Mouse (Mus musculus): ENCODE measurements around the gene Casq2.
A peak's percentile ranks its signal among the peaks of the same experiment; 100 is the strongest.

The Casq2 gene

DNA sequence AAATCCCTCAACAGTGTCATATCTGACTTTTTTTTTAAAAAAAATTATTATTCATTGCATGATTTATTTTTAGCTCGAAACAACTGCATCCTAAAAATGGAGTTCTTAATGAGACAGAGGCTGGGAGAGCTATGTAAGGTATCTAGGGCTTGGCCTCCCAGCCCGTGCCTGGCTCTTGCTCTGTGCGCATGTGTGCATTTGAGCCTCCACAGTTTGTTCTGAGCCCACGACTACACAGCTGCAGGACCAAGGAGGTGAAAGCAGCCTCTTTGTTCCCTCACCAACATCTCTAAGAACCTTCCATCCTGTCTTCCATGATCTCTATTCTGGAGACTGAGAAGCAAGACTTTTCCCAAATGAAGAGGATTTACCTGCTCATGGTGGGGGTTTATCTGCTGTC, at the start of gene Casq2:
Casq2 (plus strand) TSS at position 133 of the 400 bp plus-strand sequence.
- DNase-seq (ENCODE audit: low spot score): no peak

DNA sequence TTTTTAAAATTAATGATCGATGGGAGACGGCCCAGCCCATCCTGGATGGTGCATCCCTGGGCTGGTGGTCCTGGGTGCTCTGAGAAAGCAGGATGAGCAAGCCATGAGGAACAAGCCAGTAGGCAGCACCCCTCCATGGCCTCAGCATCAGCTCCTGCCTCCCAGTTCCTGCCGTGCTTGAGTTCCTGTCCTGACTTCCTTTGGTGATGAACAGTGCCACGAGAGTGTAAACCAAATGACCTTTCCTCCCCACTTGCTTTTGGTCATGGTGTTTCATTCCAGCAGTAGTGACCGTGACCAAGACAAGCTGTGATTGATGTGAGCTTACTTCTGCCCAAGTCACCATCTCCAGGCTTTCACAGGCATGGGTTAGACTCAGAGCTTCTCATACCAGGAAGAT, 48.4 kb upstream of the Casq2 start:
- DNase-seq (ENCODE audit: low spot score): no peak

DNA sequence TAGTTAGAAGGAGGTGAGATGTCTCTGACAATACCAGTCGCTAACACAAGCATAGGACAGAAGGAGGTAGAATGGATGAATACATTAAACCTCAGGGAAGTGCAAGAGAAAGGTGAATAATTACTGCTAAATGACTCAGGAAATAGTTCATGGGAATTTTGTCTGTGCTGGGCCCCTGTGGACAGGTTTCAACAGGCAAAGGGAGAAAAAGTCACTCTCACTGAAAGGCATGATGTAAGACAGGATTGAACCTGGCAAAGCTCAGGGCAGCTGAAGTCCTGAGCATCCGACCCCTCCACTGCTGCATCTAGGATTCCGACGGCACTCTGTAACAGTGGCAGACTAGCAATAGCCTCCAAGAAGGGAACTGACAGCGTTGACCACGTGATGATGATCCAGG, 47.6 kb upstream of the Casq2 start:
- DNase-seq (ENCODE audit: low spot score): no peak

DNA sequence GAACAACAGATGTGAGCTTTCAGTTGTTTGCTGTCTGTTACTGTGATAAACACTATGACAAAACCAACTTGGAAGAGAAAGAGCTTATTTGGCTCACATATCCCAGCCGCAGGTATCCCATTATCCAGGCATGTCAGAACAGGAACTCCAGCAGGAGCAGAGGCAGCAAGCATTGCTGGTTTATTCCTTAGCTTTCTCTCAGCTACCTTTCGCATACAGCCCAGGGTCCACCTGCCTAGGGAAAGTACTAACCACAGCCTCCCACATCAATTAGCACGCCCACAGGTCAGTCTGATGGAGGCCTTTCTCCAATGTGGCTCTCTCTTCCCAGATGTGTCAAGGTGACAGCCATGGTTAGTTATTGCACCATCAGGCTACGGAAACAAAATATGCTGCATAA, 44.6 kb upstream of the Casq2 start:
- no peak for DNase-seq (ENCODE audit: low spot score)

DNA sequence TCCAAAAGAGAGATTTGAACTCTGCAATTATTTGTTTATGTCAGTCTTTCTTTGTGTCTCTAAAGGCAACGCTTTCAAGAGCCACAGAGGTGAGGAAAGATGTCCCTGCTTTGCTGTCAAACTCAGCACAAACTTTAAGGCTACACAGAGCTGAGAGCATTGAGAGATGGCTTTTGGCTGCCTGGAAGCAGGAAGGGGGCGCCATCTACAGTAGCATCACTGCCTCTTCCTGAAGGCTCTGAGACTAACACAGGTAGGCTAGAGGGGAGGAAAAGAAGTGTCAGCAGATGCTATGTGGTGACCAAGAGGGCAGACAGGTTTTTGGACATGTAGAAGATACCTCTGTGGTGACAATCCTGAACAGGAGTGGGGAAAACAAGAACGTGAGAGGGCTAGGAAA, 41.1 kb upstream of the Casq2 start:
- DNase-seq (ENCODE audit: low spot score): no peak

DNA sequence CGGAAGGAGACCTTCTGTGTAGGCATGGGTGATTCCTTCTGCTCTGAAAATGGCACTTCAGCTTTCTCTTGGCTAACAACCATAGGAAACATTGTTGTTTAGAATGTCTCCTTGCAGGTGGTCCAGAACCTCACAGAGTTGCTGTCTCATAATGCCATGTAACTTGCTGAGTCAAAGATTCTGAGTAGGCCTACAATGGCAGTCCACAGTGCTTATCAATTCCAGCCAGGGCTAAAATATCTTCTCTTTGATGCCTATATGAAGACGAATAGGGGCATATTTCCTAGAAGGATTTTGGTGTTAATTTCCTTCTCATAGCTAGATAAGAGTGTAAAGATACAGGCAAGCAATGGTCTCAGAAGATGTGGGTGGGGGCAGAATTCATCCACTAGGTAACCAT, 38.7 kb upstream of the Casq2 start:
- no peak for DNase-seq (ENCODE audit: low spot score)

DNA sequence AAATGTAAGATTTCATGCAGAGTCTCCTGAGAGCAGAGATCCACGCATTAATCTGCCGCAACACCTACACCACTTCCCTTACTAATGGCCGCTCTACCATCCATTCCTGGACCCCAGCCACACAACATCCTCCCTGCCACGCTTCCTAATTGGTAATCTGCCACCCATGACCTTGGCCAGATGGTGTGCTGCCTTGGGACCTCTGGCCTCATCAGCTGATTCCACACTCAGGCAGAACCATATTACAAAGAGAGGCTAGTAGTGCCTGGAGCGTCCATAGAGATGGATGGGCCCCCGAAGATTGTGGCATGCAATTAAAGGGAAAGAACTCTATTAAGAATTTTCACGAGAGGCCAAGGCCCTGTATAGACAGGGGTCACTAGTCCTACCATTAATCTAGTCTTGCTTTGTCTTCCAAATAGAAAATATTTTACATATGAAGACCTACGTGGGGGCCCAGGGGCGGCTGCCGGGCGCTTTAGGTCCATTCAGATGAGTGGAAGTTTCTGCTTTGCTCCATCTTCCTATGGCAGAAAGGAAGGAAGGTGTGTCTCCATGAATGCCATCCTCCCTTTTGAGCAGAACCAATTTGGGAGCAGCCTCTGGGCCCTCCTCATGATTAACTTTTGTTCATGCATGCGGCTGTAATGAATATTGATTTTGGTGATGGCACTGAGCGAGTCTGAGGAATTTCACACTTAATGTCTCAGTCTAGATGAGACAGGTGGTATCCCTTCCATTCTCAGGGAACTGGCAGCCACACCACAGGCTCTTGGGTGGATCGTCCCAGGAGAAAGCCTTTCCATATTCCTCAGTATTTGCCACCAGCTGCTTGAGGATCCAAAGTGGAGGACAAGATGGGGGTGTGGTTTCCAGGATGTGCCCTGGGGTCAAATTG, 36.8 kb upstream of the Casq2 start:
- no peak for DNase-seq (ENCODE audit: low spot score)

DNA sequence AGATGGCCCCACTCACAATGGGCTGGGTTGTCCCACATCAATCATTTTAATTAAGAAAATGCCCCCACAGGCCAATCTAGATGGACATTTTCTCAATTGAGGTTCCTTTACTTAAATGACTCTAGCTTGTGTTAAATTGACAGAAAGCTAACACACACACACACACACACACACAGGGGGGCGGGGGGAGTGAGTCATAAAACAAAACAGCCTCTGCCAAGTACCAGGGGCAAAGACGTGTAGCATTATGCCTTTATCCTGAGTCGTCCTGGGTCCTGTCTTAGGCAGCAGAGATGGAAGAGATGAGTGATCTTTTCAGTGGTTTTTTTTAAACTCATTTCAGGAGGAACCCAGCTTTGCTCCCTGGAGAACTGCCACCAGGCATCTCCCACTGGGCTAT, 34.2 kb upstream of the Casq2 start:
- DNase-seq (ENCODE audit: low spot score): no peak

DNA sequence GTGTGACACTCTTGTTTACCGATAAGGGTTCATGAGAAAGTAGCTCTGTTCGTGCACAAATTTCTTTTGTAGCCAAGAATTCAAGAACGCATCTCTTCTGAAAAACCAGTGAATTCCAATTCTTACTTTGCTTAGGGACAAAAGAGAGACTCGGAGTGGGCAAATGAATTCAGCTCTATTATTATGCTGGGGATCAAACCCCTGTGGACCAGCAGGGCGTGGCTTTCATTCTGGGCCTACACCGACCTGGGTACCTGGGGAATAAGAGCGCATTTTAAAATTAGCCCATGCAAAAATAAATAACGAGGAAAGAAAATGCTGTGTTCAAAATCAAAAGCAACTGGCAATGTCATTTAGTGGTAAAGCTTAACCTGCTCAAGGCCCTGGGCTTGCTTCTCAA, 32.9 kb upstream of the Casq2 start:
- DNase-seq (ENCODE audit: low spot score): no peak

DNA sequence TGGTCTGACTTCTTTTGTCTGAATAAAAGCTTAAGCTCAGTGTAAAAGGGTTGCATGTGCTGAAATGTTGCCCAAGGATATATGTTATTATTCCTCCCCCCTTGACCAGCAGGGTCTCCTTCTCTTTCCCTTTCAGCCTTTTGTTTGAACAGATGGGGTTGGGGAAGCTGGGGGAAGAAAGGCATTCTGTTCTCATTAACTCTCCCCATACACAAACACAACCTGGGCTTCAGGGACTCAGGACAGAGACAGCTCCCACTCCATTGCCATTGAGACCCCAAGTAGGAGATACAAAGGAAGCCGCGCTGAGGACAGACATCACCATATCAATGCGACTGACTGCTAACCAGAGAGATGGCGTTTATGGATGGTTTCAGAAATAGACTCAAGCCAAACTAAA, 30.3 kb upstream of the Casq2 start:
- DNase-seq (ENCODE audit: low spot score): no peak

DNA sequence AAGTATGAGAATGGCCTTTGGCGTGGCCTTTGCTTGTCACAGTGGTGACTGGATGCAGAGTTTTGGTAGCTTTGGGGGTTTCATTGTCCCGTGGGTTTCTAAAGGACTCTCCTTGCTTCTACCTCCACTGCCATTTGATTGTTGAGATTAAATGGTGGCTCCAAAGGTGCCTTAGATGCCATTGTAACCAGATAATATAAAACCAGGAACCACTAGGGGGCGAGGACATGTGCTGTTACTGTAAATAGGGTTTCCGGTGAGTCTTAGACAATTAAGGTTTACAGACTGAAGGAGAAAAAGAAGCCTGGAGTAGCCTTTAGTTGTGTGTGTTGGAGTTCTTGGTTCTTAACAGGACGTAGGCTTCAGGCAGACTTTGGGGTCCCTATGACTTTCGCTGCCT, 26.1 kb upstream of the Casq2 start:
- no peak for DNase-seq (ENCODE audit: low spot score)

DNA sequence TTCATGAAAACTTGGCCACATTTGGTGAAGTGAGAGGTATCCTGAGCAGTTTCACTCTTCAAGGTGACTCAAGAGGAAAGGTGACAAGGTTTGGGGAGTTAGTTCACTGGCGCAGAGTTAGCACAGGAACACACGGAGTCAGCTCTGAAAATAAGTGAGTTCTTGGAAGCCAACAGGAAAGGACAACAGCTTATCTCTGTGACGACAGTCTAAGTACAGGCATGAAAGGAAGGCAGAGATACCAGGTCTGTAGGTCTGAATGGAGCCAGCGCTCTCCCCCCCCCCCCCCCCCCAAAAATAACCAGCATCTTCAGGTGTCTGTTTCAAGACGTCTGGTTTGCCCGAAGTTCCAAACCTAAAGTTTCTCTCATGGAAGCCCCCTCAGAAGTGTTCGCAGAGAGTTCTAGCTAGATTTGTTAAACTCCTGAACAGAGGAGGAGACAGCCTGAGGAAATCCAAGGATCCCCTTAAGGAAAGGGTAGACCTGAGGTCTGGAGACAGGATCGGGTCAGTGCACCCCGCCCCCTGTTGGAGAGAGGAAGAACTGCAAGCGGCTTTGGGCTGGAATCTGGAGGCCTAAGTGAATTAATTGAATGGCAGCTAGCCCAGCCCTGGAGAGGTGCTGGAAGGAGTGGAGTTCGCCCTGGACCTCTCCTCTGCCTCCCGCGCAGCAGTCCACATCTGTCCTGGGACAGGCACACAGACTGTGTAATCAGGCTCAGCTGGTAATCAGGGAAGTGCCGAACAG, 24.1 kb upstream of the Casq2 start:
- peak; percentile 64 for DNase-seq (ENCODE audit: low spot score)

DNA sequence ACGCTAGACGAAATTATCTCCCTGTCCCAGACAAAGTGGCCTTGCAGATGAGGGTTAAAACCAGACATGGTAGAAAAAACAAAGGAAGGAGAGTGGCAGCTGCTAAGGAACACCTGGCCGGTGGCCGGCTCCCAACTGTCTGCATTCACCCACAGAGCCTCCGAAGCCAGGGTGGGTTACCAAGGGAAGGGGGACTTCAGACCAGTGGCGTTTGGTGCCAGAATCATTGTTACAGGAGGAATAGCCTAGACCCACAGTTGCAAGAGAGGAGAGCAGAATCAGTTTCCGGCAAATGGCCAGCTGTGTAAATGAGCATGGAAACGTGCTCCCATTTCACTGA, 23.6 kb upstream of the Casq2 start:
- DNase-seq (ENCODE audit: low spot score): no peak

DNA sequence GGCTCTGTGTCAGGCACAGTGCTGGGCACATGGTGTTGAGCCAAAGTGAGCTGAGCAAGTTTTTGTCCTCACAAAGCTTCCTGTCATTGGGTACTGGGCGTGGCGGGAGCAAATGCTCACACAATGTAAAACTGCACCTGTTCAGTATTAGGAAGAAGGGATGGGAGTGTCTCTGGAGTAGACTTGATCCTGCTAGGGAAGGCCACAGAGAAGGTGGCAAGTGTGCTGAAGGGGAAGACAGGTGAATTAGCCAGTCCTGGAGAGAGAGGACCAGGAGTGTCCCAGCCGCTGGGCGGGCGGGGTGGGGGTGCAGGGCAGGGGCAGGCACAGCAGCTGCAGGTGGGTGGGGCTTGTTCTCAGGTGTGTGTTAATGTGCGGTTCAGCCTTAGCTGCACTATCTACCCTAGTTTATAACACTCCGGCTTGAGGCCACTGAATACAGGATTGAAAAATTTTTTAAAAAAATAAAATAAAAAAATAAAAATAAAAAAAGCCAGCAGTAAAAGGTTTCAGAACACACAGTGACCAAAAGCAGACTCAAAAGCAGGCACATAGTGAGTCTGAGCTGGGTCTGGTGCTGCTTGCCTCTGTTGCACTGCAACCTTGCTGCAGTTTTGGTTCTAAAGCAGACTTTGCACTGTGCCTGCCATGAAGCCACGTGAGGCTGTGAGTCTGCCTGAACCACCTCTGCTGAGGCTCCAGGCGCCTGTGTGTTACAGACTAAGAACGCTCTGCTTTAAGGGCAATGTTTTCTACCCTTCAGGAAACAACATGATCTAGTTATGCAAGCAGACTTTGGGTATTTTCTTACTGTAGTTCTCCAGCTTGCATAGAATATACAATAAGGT, 22.7 kb upstream of the Casq2 start:
- DNase-seq (ENCODE audit: low spot score): no peak

DNA sequence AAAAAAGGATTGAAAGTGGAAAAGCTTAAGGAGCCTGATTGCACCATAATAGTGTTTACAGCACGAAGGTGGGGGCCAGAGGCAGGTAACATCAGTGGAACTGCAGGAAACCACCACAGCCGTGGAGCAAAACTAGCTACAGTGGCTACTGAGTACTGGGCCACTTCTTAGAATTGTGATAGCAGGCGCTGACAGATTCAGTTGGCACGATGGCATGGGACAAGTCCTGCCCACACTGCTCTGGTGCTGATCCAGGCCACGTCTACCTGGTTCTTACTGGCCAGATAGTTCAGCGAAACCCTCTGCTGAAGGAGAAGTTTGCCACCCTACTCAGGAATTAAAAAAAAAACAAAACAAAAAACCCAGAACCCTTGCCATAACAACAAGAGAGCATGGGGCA, 21.6 kb upstream of the Casq2 start:
- DNase-seq (ENCODE audit: low spot score): no peak

DNA sequence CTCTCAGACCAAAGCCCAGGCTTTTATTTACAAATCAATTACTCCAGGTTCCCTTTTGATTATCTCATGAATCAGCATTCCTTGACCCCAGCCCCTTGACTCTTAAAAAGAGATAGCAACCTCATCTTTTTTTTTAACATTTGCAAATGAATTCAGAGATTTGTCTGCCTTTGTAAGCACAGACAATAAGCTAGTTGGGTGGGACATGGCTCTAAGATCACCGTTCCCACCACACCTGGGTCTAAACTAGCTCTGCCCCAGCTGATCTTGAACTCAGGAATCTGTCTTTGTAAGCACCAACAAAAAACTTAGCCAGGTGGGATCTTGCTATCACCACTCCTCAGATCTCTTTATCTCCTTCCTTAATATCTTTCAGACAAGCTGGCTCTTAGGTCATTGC, 18.9 kb upstream of the Casq2 start:
- DNase-seq (ENCODE audit: low spot score): no peak

DNA sequence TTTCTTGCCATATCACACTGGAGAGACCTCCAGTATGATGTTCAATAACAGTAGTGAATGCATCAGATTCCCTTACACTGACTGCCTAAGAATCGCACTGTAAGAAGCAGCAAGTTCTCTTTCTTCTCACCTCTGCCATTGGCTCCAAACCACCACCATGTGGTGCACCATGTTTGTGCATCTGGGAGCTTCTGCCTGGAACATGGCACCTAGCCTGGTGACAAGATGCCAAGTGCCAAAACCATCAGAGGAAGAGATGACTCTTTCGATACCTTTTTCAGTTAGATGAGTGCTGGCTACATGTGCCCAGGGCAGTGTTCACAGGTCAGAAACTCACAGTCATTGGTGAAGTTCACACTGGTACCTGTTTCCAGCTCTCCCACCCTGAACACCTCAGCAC, 18.4 kb upstream of the Casq2 start:
- no peak for DNase-seq (ENCODE audit: low spot score)

DNA sequence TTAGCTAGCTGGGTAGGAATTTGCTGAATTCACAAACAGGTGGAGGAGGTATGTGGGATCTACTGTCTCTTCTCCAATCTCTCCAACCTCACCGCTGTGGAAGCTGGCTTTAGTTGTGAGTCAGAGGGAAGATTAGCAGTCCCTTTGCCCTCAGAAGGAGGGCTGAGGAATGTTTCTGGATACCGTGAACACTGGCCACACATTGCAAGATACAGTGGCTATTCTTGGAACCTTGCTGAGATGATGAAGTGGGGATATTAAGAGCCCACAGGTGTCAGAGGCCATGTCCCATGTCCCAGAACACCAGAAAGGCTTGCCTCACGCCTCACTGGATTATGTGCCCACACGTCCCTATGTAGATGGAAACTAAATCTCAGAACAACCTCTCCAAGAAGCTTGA, 17.0 kb upstream of the Casq2 start:
- no peak for DNase-seq (ENCODE audit: low spot score)

DNA sequence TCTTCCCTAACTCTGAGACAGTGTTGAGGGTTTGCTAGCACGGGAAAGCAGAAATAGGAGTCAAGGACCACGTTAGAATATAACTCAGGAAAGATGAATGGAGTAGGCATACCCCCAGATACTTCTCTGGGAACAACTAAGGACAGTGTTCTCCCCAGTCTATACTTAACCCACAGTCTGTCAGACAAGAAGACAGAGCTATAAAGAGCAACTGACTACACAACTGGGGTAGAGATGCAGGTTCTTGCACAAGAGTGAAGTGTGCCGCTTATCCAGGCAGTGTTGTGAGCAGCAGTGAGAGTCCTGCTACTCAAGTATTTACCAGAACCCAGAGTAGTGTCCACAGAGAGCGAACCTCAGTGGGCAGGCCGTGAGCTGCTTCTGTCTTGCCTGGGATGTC, 16.5 kb upstream of the Casq2 start:
- no peak for DNase-seq (ENCODE audit: low spot score)

DNA sequence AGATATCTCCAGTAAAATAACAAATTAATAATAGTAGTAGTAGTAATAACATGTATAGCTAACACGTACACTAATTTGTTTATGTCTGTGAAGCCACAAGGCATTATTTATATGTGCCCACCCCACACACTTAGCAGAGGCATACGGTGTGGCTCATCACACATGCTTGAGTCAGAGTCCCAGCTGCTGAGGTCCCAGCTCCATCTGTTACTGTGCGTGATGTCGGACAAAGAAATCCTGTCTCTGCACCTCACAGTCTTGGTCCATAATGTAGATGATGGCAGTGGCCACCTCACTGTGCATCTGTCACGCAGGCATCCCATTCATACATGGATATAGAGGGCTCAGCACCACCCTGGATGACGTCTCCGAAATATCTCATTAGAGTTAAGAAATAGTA, 15.9 kb upstream of the Casq2 start:
- DNase-seq (ENCODE audit: low spot score): no peak

DNA sequence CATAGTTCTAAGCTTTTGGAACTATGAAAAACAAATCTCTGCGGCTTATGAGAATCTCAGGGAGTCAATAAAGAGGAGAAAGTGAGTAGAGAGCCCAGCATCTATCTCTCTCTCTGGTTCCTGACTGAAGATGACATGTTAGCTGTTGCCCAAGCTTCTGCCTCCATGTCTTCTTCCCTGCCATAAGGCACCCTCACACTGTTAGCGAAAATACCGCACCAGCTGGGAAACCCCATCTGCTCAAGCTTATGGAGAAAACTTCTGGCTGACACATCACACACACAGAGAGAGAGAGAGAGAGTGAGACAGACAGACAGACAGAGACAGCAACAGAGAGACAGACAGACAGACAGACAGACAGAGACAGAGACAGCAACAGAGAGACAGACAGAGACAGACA, 15.2 kb upstream of the Casq2 start:
- no peak for DNase-seq (ENCODE audit: low spot score)

DNA sequence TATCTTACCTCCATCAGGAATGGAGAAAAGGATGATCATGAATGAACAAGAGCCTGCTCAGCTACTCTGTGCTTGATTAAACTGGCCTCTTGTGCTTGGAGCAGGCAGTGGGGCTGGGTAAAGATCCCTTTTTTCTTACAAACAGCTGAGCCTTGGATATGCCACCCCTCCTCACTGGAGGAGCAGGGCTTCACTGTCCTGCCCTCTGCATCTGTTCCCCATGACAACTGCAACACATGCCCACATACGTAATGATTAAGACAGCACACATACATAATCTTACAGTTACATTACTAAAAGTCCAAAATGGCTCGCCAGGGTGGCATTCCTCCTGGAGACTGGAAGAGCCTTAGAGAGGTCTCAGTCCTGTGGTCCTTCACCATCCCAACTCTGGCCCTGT, 6.8 kb upstream of the Casq2 start:
- DNase-seq (ENCODE audit: low spot score): no peak

DNA sequence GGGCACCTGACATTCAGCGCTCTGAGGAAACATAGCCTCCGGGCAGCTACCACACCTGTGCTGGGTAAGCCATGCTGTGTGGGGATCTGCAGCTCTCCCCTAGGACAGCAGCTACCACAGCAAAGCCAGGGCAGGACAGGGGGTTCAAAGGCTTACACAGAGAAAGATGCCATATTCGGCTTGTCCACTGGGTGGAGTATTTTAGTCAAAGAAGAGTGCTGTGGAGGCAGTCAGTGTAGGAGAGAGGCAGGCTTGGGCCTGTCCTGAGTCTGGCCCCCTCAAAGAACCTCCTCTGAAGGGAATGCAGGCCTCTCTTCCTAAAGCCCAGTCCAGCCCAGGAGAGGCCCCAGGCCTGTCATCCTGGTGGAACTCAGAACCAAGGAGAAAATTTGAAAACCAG, 4.4 kb upstream of the Casq2 start:
- DNase-seq (ENCODE audit: low spot score): peak; percentile 81
